Mouse (Mus musculus) limb, embryonic 11.5 days (tissue): Measurements from ENCODE around the gene 1700001P01Rik. TPM values are rescaled to one million over a fixed set of nuclear protein-coding genes. Genes with fewer than 3 reads are reported as not detected.
A peak's percentile ranks its signal among the peaks of the same experiment; 100 is the strongest.

ENCODE experiments used
- ATAC-seq: fragments of 200-750 bp; cut with Nextera tagmentation; 2 replicates; pipeline ENCODE4 v1.8.0; 2017; ENCODE audit warnings: low read depth; ENCODE audit not compliant: insufficient number of reproducible peaks, low FRiP score, low TSS enrichment
- DNase-seq: peaks from one replicate; pipeline ENCODE4 v3.0.0-alpha.2; 2015; ENCODE audit warnings: low spot score
- H3K27ac ChIP-seq: fragments of 300-500 bp; sonication (generic); replicated peaks from 2 replicates; pipeline ENCODE4 v1.5.1; 2014; ENCODE audit warnings: low read depth, mild to moderate bottlenecking, low read length
- H3K27me3 ChIP-seq: fragments of 300-500 bp; sonication (generic); 2 replicates; pipeline ENCODE4 v1.6.1; 2014; ENCODE audit warnings: mild to moderate bottlenecking, low read length, mixed read lengths; ENCODE audit not compliant: control insufficient read depth, insufficient read depth
- H3K36me3 ChIP-seq: fragments of 300-500 bp; sonication (generic); 2 replicates; pipeline ENCODE4 v1.6.1; 2014; ENCODE audit warnings: mild to moderate bottlenecking, low read length, moderate library complexity, mixed read lengths; ENCODE audit not compliant: control insufficient read depth, insufficient read depth
- H3K4me1 ChIP-seq: fragments of 300-500 bp; sonication (generic); 2 replicates; pipeline ENCODE4 v1.6.1; 2014; ENCODE audit warnings: low read length, mixed read lengths; ENCODE audit not compliant: control insufficient read depth, insufficient read depth
- H3K4me2 ChIP-seq: fragments of 300-500 bp; sonication (generic); 2 replicates; pipeline ENCODE4 v1.6.1; 2014; ENCODE audit warnings: low read depth, mild to moderate bottlenecking, moderate library complexity; ENCODE audit not compliant: severe bottlenecking
- H3K4me3 ChIP-seq: fragments of 300-500 bp; sonication (generic); 2 replicates; pipeline ENCODE4 v1.5.1; 2014; ENCODE audit warnings: low read depth, low read length
- H3K9ac ChIP-seq: fragments of 300-500 bp; sonication (generic); 2 replicates; pipeline ENCODE4 v1.6.1; 2014; ENCODE audit warnings: mild to moderate bottlenecking, low read length
- H3K9me3 ChIP-seq: fragments of 300-500 bp; sonication (generic); 2 replicates; pipeline ENCODE4 v1.6.1; 2016; ENCODE audit warnings: low read length; ENCODE audit not compliant: control insufficient read depth
- WGBS: fragments of 180-500 bp; shearing (Covaris S2); extraction: QIAGEN DNeasy Blood & Tissue Kit; methylation state at CpG from one replicate; pipeline ENCODE4 v1.1.7; 2014; 5-methylcytosine and 5-hydroxymethylcytosine counted together
- polyA plus RNA-seq: library from polyadenylated mRNA; unstranded; fragments of >200 nt; fragmentation: Nextera tagmentation; extraction: Ambion mirVana; gene quantifications from 2 replicates; pipeline ENCODE4 v1.2.1, GENCODE M21; 2014

The 1700001P01Rik gene
- polyA plus RNA-seq, 1 experiment from 2014 or later = not detected

DNA sequence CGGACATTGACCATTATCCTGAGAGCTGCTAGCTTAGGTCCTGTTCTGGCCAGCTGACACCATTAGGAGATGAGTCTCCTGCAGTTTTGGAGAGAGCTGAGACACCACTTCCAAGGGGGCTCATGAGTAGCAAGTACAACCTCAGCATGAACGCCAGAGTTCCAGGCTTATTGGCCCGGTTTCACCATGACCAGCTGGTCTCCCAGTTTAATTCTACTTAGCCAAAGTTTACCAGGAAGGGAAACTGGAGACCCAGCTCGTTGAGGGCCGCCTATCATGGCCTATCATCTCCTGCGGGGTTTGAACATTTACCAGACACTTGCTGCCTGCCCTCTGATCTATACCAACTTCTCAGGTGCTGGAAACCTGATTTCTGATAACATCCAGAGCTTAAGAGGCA is 31.9 kb upstream of the 1700001P01Rik start:
- H3K4me1 ChIP-seq = peaks cover 60% of the 10 kb centered on the region
- WGBS = 43% methylated on average over 6 of the region's 6 CpGs
- no peak overlapping the region for H3K4me2 ChIP-seq
- H3K9ac ChIP-seq = no peak overlapping the region
- ATAC-seq = no peak
- no peaks in the 10 kb centered on the region for H3K27me3 ChIP-seq
- H3K9me3 ChIP-seq = no peaks in the 10 kb centered on the region
- no peak overlapping the region for H3K27ac ChIP-seq
- H3K4me3 ChIP-seq = no peak overlapping the region
- no peak for DNase-seq
- H3K36me3 ChIP-seq = peaks cover 3% of the 10 kb centered on the region

DNA sequence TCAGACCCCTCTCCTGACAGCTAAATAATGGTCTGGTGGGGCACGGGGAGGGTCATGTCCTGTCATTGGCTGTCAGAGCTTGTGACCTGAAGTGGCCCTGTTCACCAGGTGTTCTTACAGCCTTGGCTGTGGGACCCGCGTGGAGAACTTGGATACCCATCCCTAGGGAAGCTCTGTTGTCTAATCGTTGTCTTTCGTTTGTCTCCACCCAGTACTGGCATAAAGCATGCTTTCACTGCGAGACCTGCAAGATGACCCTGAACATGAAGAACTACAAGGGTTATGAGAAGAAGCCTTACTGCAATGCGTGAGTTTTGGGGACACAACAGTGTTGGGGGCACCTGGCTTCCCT is 30.9 kb upstream of the 1700001P01Rik start:
- Histone ChIP-seq H3K36me3 (peaks cover 3% of the 10 kb centered on the region), H3K4me2 (no peak overlapping the region), H3K9ac (no peak overlapping the region), H3K27me3 (no peaks in the 10 kb centered on the region), H3K9me3 (no peaks in the 10 kb centered on the region), H3K4me3 (no peak overlapping the region), H3K27ac (no peak overlapping the region), H3K4me1 (peaks cover 61% of the 10 kb centered on the region)
- DNase-seq (no peak), ATAC-seq (no peak)
- 75% methylated on average over 7 of the region's 7 CpGs for WGBS

DNA sequence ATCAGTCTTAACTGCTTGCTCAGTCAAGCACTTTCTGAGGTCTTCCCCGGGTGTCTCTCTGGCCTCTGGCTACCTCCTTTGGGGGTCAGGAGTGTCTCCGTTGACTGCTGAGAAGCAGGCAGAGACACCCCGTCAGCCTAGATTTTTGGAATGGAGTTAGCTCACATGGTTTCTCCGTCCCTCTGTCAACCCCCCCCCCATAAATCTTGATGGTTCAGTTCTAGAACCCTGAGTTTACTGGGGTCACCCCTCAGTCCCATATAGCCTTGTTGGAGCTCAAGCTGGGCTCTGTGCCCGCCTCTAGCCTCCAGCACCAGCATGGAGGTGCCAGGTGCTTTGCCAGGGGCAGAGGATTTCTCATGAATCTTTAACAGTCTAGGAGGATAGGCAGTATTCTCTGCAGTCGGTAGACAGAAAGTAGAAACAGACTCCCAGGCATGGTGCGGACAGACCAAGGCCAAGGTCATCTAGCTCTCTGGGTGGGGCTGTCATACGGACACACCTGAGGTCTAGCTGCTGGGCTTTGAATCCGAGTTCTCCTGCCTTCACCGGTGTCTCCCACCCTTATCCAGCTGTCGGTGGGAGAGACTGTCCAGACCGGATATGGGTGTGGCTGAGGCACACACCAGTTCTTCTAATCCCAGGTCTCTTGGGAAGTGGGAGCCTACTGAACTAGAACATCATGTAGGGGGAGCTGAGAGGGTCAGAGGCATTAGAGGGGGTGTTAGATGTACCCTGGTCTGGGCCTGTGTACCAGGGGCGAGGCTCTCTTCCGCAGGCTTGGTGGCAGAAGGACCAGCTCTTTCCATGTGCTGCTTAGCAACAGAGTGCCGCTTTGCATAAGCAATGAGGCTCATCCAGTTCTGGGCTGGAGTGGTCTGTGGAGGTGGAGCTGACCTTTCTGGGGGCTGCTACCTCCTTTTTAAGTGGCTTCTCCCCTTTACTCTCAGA is 30.2 kb upstream of the 1700001P01Rik start:
- Histone ChIP-seq H3K27me3 (no peaks in the 10 kb centered on the region), H3K27ac (no peak overlapping the region), H3K36me3 (peaks cover 3% of the 10 kb centered on the region), H3K4me3 (no peak overlapping the region), H3K9ac (no peak overlapping the region), H3K4me2 (no peak overlapping the region), H3K9me3 (no peaks in the 10 kb centered on the region), H3K4me1 (peaks cover 63% of the 10 kb centered on the region)
- ATAC-seq (no peak), DNase-seq (no peak)
- 57% methylated on average over 15 of the region's 15 CpGs for WGBS

DNA sequence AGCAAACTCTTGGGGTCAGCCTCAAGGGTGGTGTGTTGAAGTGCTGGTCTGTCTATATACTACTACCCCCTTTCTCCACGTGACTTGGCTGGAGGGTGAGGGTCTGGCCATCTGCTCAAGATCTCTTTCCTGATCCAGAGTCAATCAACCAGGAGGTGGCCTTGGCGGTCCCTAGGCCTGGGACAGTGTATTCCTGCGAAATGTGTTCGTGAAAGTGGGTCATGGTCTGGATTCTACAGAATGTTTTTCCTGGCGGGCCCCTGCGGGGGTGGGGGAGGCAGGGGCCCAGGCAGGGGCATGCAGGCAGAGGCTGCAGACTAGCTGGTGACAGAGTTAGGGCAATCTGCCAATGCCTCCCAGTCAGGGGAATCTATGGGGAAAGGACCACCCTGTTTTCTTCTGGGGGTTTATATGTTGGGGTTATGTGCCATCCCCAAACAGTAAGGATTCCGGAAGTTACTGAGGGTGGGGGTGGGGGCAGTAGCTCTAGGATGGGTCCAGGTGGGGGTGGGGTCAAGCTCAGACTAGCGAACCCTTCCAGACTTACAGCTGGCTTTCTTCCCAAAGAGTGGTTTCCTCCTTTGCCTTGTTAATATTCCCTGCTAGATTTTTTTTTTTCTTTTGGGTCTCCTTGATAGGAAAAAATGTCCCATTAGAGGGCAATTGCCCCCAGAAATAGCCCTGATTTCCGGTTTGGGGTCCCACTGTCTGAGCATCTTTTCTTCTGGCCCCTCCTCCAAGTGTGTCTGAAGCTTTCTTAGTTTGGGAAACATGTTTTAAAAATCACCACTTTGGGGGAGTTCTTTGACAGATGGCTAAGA is 29.3 kb upstream of the 1700001P01Rik start:
- DNase-seq (peak; percentile 42), ATAC-seq (no peak)
- H3K4me2 ChIP-seq = peak overlapping the region; percentile 35; the same call in 1 of the 2 replicates
- peaks cover 3% of the 10 kb centered on the region for H3K36me3 ChIP-seq
- H3K4me3 ChIP-seq = no peak overlapping the region
- WGBS = 32% methylated on average over 9 of the region's 9 CpGs
- H3K9ac ChIP-seq = no peak overlapping the region
- no peaks in the 10 kb centered on the region for H3K27me3 ChIP-seq
- no peak overlapping the region for H3K27ac ChIP-seq
- H3K9me3 ChIP-seq = no peaks in the 10 kb centered on the region
- H3K4me1 ChIP-seq = peaks cover 59% of the 10 kb centered on the region

DNA sequence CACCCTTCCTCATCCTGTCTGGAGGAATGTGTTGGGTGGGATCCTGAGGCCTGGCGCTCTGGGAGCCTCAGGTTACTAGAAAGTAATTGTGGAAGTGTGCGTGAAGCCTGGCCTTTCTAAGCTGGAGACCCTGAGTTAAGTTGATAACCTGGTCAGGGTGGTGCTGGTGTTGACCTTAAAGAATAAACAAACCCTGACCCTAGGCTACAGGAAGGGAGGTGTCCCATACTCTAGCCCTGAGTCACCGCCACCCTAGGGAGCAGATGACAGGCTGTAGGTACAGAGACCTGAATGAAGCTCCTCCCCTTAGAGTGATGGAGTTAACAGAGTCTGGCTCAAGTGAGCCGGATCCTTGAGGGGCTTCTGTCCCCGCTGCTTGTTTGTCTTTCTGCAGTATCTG is 28.1 kb upstream of the 1700001P01Rik start:
- no peaks in the 10 kb centered on the region for H3K27me3 ChIP-seq
- no peak overlapping the region for H3K27ac ChIP-seq
- H3K9me3 ChIP-seq = no peaks in the 10 kb centered on the region
- H3K4me2 ChIP-seq = no peak overlapping the region
- H3K4me1 ChIP-seq = peaks cover 56% of the 10 kb centered on the region
- peaks cover 3% of the 10 kb centered on the region for H3K36me3 ChIP-seq
- H3K4me3 ChIP-seq = no peak overlapping the region
- 79% methylated on average over 5 of the region's 5 CpGs for WGBS
- no peak for ATAC-seq
- no peak for DNase-seq
- H3K9ac ChIP-seq = no peak overlapping the region

DNA sequence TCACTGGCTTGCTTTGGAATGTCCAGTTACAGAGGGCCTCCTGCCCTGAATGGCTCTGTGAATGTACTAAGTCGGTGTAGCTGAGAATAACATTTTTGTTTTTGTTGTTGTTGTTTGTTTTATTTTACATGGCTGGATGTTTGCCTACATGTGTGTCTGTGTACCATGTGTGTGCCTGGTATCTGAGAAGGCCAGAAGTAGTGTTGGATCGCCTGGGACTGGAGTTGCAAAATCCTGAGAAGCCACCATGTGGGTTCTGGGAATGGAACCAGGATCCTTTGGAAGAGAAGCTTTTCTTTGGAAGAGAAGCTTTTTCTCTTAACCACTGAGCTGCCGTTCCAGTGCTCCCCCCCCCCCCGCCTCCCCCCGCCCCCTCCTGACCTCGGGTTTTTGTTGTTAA is 26.8 kb upstream of the 1700001P01Rik start:
- DNase-seq (no peak), ATAC-seq (no peak)
- Histone ChIP-seq H3K9me3 (no peaks in the 10 kb centered on the region), H3K4me2 (no peak overlapping the region), H3K27me3 (no peaks in the 10 kb centered on the region), H3K9ac (no peak overlapping the region), H3K36me3 (peaks cover 3% of the 10 kb centered on the region; the same call in 1 of the 2 replicates), H3K4me1 (peaks cover 46% of the 10 kb centered on the region), H3K27ac (0 out of 2 replicates have a peak overlapping the region, but pooled peaks have one; percentile 8), H3K4me3 (no peak overlapping the region)
- WGBS = 55% methylated on average over 6 of the region's 6 CpGs

DNA sequence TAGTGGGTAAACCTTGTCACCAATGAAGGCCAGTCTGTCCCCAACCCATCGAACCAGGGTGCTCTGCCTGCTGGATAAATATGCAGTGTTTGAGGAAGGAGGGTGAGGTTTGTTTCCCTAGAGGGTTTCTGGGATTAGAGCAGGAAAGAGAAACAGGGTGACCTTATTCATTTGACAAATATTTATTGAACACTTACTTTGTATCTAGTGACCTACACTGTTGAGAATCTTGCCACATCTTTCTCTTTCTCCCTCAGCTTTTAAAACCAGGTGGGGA is 26.4 kb upstream of the 1700001P01Rik start:
- H3K9ac ChIP-seq = no peak overlapping the region
- peaks cover 46% of the 10 kb centered on the region for H3K4me1 ChIP-seq
- peak overlapping the region; percentile 85 for H3K4me2 ChIP-seq
- DNase-seq = no peak
- H3K27me3 ChIP-seq = no peaks in the 10 kb centered on the region
- ATAC-seq = no peak
- no peaks in the 10 kb centered on the region for H3K9me3 ChIP-seq
- H3K4me3 ChIP-seq = no peak overlapping the region
- 33% methylated on average over 1 of the region's 1 CpGs for WGBS
- H3K27ac ChIP-seq = no peak overlapping the region
- peaks cover 3% of the 10 kb centered on the region; the same call in 1 of the 2 replicates for H3K36me3 ChIP-seq

DNA sequence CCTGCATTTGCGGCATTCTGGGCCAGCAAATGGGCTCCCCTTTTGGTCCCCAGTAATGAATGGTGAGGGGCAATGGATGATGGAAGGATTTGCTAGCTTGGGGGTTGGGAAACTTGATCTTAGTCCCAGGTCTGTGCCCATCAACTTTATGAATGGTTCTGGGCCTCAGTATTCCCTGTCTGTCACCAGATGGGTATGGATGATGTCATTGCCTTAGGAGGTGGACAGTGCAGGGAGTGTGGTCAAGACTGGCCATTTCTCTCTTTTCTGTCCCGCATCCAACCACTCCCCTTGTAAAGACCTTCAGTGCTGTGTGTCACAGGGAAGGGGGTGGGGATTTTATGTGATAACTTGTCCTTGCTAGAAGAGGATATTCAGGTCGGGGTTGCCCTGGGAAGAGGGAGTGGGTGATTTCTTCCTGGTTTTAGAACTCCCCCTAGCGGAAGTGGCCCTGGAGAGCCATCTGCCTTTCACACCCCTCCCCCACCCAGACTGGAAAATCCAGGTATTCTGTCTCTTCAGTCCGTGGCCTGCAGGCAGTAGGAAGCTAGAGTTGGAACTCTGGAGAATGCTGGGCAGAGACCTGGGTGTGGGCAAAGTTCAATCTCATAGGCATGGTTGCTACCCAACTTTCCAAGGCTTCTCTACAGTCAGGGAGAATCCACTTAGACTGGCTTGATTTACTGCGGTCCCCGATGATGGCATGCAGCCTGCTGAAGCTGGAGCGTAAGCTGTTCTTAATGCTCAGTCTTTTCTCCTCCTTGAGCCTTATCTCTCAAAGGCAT is 25.9 kb upstream of the 1700001P01Rik start:
- no peaks in the 10 kb centered on the region for H3K36me3 ChIP-seq
- peak overlapping the region; percentile 85 for H3K4me2 ChIP-seq
- peak overlapping the region; percentile 91 for H3K9ac ChIP-seq
- H3K9me3 ChIP-seq = no peaks in the 10 kb centered on the region
- peak overlapping the region; percentile 95 for H3K4me3 ChIP-seq
- ATAC-seq = no peak
- peak; percentile 53 for DNase-seq
- H3K27ac ChIP-seq = peak overlapping the region; percentile 96
- H3K27me3 ChIP-seq = no peaks in the 10 kb centered on the region
- H3K4me1 ChIP-seq = peaks cover 46% of the 10 kb centered on the region
- 25% methylated on average over 8 of the region's 8 CpGs for WGBS
